Mouse (Mus musculus): ENCODE measurements around the gene Fgfr2. TPM values are rescaled to one million over a fixed set of nuclear protein-coding genes. Genes with fewer than 3 reads are reported as not detected.

Fgfr2 gene
- total RNA-seq, 2 experiments from 2014 or later: 47.6 to 49.5 TPM

GRCm38 (mm10) chr7:131547481-131547880, 1575.7 kb downstream of the Fgfr2 start:
- Histone ChIP-seq H3K27ac (no peak overlapping the region), H3K4me3 (no peak overlapping the region)
- TF ChIP-seq CTCF (conservative IDR thresholded peaks at IDR 0.05): no peak
- DNase-seq (ENCODE audit: low spot score in 2 of 2): no peak

GRCm38 (mm10) chr7:131546423-131546822, 1576.7 kb downstream of the Fgfr2 start:
- no peak overlapping the region for H3K4me3 ChIP-seq
- H3K27ac ChIP-seq: no peak overlapping the region
- DNase-seq (ENCODE audit: low spot score in 2 of 2): no peak
- TF ChIP-seq CTCF (conservative IDR thresholded peaks at IDR 0.05): no peak

- TF ChIP-seq CTCF (conservative IDR thresholded peaks at IDR 0.05): no peak
- Histone ChIP-seq H3K27ac (no peak overlapping the region), H3K4me3 (no peak overlapping the region)
- DNase-seq (ENCODE audit: low spot score in 2 of 2): no peak
Measured at GRCm38 (mm10) chr7:131545701-131546385, 1577.3 kb downstream of the Fgfr2 start.

DNA sequence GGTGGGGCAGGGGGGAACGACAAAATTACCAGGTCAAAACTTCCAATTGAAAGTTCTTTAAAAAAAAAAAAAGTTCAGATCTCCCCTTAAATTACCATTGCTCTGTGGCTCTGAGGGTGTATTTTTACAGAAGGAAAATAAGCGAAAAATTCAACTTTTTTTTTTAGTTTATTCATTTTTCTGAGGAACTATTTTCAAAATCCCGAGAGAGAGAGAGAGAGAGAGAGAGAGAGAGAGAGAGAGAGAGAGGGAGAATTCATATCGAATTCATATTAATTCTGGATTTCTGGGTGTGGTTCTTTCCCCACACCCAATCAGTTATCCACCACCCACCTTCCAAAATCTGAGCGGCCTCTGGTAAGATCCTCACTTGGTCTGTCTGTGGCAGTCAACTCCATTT, 1578.3 kb downstream of the Fgfr2 start:
- Histone ChIP-seq H3K27ac (no peak overlapping the region), H3K4me3 (no peak overlapping the region)
- no peak for TF ChIP-seq CTCF (conservative IDR thresholded peaks at IDR 0.05)
- DNase-seq (ENCODE audit: low spot score in 2 of 2): no peak

- no peak for DNase-seq (ENCODE audit: low spot score in 2 of 2)
- H3K27ac ChIP-seq: no peak overlapping the region
- no peak for TF ChIP-seq CTCF (conservative IDR thresholded peaks at IDR 0.05)
- H3K4me3 ChIP-seq: no peak overlapping the region
Measured at GRCm38 (mm10) chr7:131543623-131544481, 1579.3 kb downstream of the Fgfr2 start.

GRCm38 (mm10) chr7:131542872-131543622, 1580.1 kb downstream of the Fgfr2 start:
- Histone ChIP-seq H3K4me3 (no peak overlapping the region), H3K27ac (no peak overlapping the region)
- TF ChIP-seq CTCF (conservative IDR thresholded peaks at IDR 0.05): no peak
- no peak for DNase-seq (ENCODE audit: low spot score in 2 of 2)

DNA sequence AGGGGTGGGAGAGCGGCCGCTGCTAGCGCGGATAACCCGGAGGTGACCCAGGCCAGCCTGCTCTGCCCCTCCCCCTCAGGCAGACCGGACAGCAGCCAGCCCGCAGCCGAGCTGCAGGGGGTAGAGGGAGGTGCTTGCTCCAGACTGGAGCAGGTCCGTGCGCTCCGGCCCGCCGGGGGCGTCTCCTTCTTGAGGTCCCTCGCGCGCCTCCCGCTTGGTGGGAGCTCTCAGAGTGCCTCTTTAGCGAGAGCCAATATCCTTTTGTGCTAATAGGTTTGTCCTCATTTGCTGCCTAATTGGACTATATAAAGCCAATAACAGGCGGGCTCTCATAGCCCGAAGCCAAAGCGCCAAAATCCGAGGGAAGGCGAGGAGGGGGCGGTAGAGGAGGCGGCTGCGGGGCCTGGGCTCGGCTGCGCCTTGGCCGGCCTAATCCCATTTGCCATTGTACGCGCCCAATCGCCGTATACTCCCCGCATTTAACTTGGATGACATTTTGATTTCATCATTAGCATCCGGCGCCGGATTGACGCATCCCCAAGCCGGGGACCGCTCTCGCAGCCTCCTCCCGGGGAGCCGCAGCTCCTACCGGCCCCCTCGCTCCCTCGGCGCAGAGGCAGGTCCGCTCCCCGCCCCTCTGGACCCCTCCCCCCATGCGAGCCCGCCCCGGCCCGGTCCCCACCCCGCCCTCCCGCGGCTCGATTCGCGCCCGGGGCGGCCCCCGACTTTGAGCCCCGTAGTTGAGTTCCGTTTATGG, 1580.9 kb downstream of the Fgfr2 start, which contains the start of gene Hmx3:
Gene Hmx3, plus strand, starts transcription at position 753 of the 757 bp plus-strand sequence.
- DNase-seq (ENCODE audit: low spot score in 2 of 2): no peak
- peak within 1 kb of the TSS; percentile 3; the same call in 1 of the 2 replicates for H3K4me3 ChIP-seq
- H3K27ac ChIP-seq: no peak within 1 kb of the TSS
- TF ChIP-seq CTCF (conservative IDR thresholded peaks at IDR 0.05): no peak

- TF ChIP-seq CTCF (conservative IDR thresholded peaks at IDR 0.05): no peak
- DNase-seq (ENCODE audit: low spot score in 2 of 2): no peak
- Histone ChIP-seq H3K4me3 (no peak overlapping the region), H3K27ac (no peak overlapping the region)
Measured at GRCm38 (mm10) chr7:131541184-131542114, 1581.7 kb downstream of the Fgfr2 start.

DNA sequence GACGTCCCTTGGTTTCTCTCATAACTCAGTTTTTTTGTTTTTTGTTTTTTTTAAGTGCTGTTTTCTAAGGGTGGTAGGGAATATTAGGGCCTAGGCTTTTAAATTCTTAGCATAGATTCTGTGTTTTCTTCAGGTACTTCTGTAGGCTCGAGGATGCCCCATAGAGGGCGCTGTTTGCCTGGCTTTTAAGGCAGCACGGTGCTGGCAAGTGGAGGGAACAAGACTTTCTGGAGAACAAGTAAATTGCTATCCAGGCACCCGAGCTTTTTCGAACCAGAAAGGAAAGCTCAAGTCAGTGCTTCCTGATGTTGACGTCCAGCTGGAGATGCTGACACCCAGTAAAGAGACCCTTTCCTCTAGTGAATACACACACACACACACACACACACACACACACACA, 1583.2 kb downstream of the Fgfr2 start:
- peak; percentile 89 for TF ChIP-seq CTCF (conservative IDR thresholded peaks at IDR 0.05)
- peak; percentile 65 to 81 for DNase-seq (ENCODE audit: low spot score in 2 of 2)
- no peak overlapping the region for H3K4me3 ChIP-seq
- H3K27ac ChIP-seq: no peak overlapping the region

GRCm38 (mm10) chr7:131503739-131504138, 1619.4 kb downstream of the Fgfr2 start:
- H3K27ac ChIP-seq: no peak overlapping the region
- DNase-seq (ENCODE audit: low spot score in 2 of 2): no peak
- H3K4me3 ChIP-seq: no peak overlapping the region
- no peak for TF ChIP-seq CTCF (conservative IDR thresholded peaks at IDR 0.05)

DNA sequence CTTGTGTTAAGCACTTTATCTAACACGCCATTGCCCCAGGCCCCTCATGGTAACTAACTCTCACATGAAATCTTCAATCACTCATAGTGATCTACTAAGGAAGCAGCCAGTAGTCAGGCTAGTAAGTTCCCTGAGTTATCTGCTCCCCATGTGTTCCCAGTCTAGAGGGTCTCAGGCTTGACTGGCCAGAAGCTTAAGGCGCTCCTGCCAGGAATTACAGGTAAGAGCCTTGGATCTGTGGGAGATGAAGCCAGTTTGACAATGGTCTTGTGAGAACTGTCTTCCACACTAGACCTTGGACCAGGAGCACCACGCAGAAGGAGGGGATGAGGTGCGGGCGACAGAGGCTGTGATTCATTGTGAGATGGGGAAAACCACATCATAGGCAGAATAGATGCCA, 1644.7 kb downstream of the Fgfr2 start:
- H3K4me3 ChIP-seq: no peak overlapping the region
- DNase-seq (ENCODE audit: low spot score in 2 of 2): no peak
- no peak overlapping the region for H3K27ac ChIP-seq
- TF ChIP-seq CTCF (conservative IDR thresholded peaks at IDR 0.05): no peak
